Mouse (Mus musculus) hindbrain, embryonic 13.5 days (tissue): ENCODE results near the gene Aldh1l1. TPM values are rescaled to one million over a fixed set of nuclear protein-coding genes. Genes with fewer than 3 reads are reported as not detected.
A peak's percentile ranks its signal among the peaks of the same experiment; 100 is the strongest.

Experiments
- ATAC-seq: fragments of 200-750 bp; cut with Nextera tagmentation; 2 replicates; pipeline ENCODE4 v1.8.0; 2017; ENCODE audit warnings: moderate TSS enrichment; ENCODE audit not compliant: low FRiP score
- H3K27ac ChIP-seq: fragments of 300-500 bp; sonication (generic); 2 replicates; pipeline ENCODE4 v1.5.1; 2015; ENCODE audit warnings: inconsistent platforms, mild to moderate bottlenecking, moderate library complexity
- H3K27me3 ChIP-seq: fragments of 300-500 bp; sonication (generic); 2 replicates; pipeline ENCODE4 v1.6.1; 2015; ENCODE audit warnings: mild to moderate bottlenecking, inconsistent platforms
- H3K36me3 ChIP-seq: fragments of 300-500 bp; sonication (generic); 2 replicates; pipeline ENCODE4 v1.6.1; 2015; ENCODE audit warnings: mild to moderate bottlenecking, inconsistent platforms
- H3K4me1 ChIP-seq: fragments of 300-500 bp; sonication (generic); replicated peaks from 2 replicates; pipeline ENCODE4 v1.6.1; 2015; ENCODE audit warnings: inconsistent platforms
- H3K4me2 ChIP-seq: fragments of 300-500 bp; sonication (generic); 2 replicates; pipeline ENCODE4 v1.6.1; 2015; ENCODE audit warnings: inconsistent platforms, mild to moderate bottlenecking, moderate library complexity
- H3K4me3 ChIP-seq: fragments of 300-500 bp; sonication (generic); 2 replicates; pipeline ENCODE4 v1.5.1; 2015; ENCODE audit warnings: mild to moderate bottlenecking, inconsistent platforms
- H3K9ac ChIP-seq: fragments of 300-500 bp; sonication (generic); 2 replicates; pipeline ENCODE4 v1.6.1; 2015; ENCODE audit warnings: mild to moderate bottlenecking, inconsistent platforms
- H3K9me3 ChIP-seq: fragments of 300-500 bp; sonication (generic); 2 replicates; pipeline ENCODE4 v1.6.1; 2016; ENCODE audit warnings: inconsistent platforms
- WGBS: fragments of 180-500 bp; shearing (Covaris S2); methylation state at CpG from one replicate; pipeline ENCODE4 v1.1.7; 2015; 5-methylcytosine and 5-hydroxymethylcytosine counted together
- polyA plus RNA-seq: library from polyadenylated mRNA; unstranded; fragments of >200 nt; fragmentation: Nextera tagmentation; extraction: Ambion mirVana; gene quantifications from 2 replicates; pipeline ENCODE4 v1.2.1, GENCODE M21; 2015

The Aldh1l1 gene
- polyA plus RNA-seq, 1 experiment from 2014 or later = 44.8 TPM

GRCm38 (mm10) chr6:90540520-90540919 lies 54.3 kb downstream of the Aldh1l1 start:
- Histone ChIP-seq H3K27me3 (0 out of 2 replicates have a peak, but pooled peaks cover 3% of the 10 kb centered on the region), H3K4me2 (no peak overlapping the region), H3K27ac (peak overlapping the region; percentile 92), H3K9me3 (no peaks in the 10 kb centered on the region), H3K36me3 (no peaks in the 10 kb centered on the region), H3K4me1 (peaks cover 19% of the 10 kb centered on the region), H3K9ac (peak overlapping the region; percentile 29; the same call in 1 of the 2 replicates), H3K4me3 (no peak overlapping the region)
- ATAC-seq = no peak
- 81% methylated on average over 1 of the region's 1 CpGs for WGBS

GRCm38 (mm10) chr6:90541367-90541772 lies 55.1 kb downstream of the Aldh1l1 start:
- Histone ChIP-seq H3K4me3 (no peak overlapping the region), H3K27me3 (0 out of 2 replicates have a peak, but pooled peaks cover 3% of the 10 kb centered on the region), H3K4me1 (peaks cover 19% of the 10 kb centered on the region), H3K9ac (no peak overlapping the region), H3K36me3 (no peaks in the 10 kb centered on the region), H3K27ac (peak overlapping the region; percentile 92), H3K4me2 (no peak overlapping the region), H3K9me3 (no peaks in the 10 kb centered on the region)
- peak; percentile 87 for ATAC-seq
- 19% methylated on average over 5 of the region's 5 CpGs for WGBS

GRCm38 (mm10) chr6:90544433-90544832 lies 58.2 kb downstream of the Aldh1l1 start:
- no peak overlapping the region for H3K4me2 ChIP-seq
- H3K36me3 ChIP-seq = no peaks in the 10 kb centered on the region
- ATAC-seq = no peak
- 89% methylated on average over 2 of the region's 2 CpGs for WGBS
- no peaks in the 10 kb centered on the region for H3K9me3 ChIP-seq
- no peak overlapping the region for H3K27ac ChIP-seq
- no peak overlapping the region for H3K9ac ChIP-seq
- no peaks in the 10 kb centered on the region for H3K27me3 ChIP-seq
- H3K4me3 ChIP-seq = no peak overlapping the region
- peaks cover 19% of the 10 kb centered on the region for H3K4me1 ChIP-seq

GRCm38 (mm10) chr6:90546274-90546673 lies 60.0 kb downstream of the Aldh1l1 start:
- Histone ChIP-seq H3K27ac (no peak overlapping the region), H3K36me3 (no peaks in the 10 kb centered on the region), H3K9me3 (no peaks in the 10 kb centered on the region), H3K4me3 (no peak overlapping the region), H3K27me3 (0 out of 2 replicates have a peak, but pooled peaks cover under 1% of the 10 kb centered on the region), H3K9ac (no peak overlapping the region), H3K4me2 (no peak overlapping the region), H3K4me1 (peaks cover 24% of the 10 kb centered on the region)
- WGBS = 82% methylated on average over 3 of the region's 3 CpGs
- ATAC-seq = no peak

- WGBS = 82% methylated on average over 3 of the region's 3 CpGs
Measured at GRCm38 (mm10) chr6:90547041-90547440, 60.8 kb downstream of the Aldh1l1 start.

GRCm38 (mm10) chr6:90550161-90550912 lies 64.1 kb downstream of the Aldh1l1 start:
- Histone ChIP-seq H3K4me1 (peaks cover 14% of the 10 kb centered on the region), H3K36me3 (no peaks in the 10 kb centered on the region), H3K4me3 (peak overlapping the region; percentile 30), H3K27me3 (0 out of 2 replicates have a peak, but pooled peaks cover 5% of the 10 kb centered on the region), H3K27ac (no peak overlapping the region), H3K9me3 (no peaks in the 10 kb centered on the region), H3K9ac (peak overlapping the region; percentile 51; the same call in 1 of the 2 replicates), H3K4me2 (peak overlapping the region; percentile 44)
- ATAC-seq = peak; percentile 84
- WGBS = 15% methylated on average over 25 of the region's 25 CpGs

More at GRCm38 (mm10) chr6:90547041-90547440, 60.8 kb downstream of the Aldh1l1 start:
- ATAC-seq = no peak
- no peak overlapping the region for H3K27ac ChIP-seq
- no peak overlapping the region for H3K9ac ChIP-seq
- no peaks in the 10 kb centered on the region for H3K36me3 ChIP-seq
- 0 out of 2 replicates have a peak, but pooled peaks cover 5% of the 10 kb centered on the region for H3K27me3 ChIP-seq
- no peak overlapping the region for H3K4me2 ChIP-seq
- no peaks in the 10 kb centered on the region for H3K9me3 ChIP-seq
- peaks cover 18% of the 10 kb centered on the region for H3K4me1 ChIP-seq
- H3K4me3 ChIP-seq = no peak overlapping the region

GRCm38 (mm10) chr6:90551251-90551650 lies 65.0 kb downstream of the Aldh1l1 start:
- peak overlapping the region; percentile 30 for H3K4me3 ChIP-seq
- 0 out of 2 replicates have a peak, but pooled peaks cover 5% of the 10 kb centered on the region for H3K27me3 ChIP-seq
- no peaks in the 10 kb centered on the region for H3K9me3 ChIP-seq
- ATAC-seq = no peak
- peak overlapping the region; percentile 51 for H3K9ac ChIP-seq
- H3K36me3 ChIP-seq = no peaks in the 10 kb centered on the region
- H3K4me1 ChIP-seq = peaks cover 14% of the 10 kb centered on the region
- peak overlapping the region; percentile 44 for H3K4me2 ChIP-seq
- H3K27ac ChIP-seq = no peak overlapping the region

GRCm38 (mm10) chr6:90553197-90553596 lies 67.0 kb downstream of the Aldh1l1 start:
- Histone ChIP-seq H3K4me2 (0 out of 2 replicates have a peak overlapping the region, but pooled peaks have one; percentile 17), H3K27ac (no peak overlapping the region), H3K27me3 (0 out of 2 replicates have a peak, but pooled peaks cover 5% of the 10 kb centered on the region)

GRCm38 (mm10) chr6:90553682-90554081 lies 67.5 kb downstream of the Aldh1l1 start:
- no peaks in the 10 kb centered on the region for H3K9me3 ChIP-seq
- H3K9ac ChIP-seq = no peak overlapping the region
- 0 out of 2 replicates have a peak overlapping the region, but pooled peaks have one; percentile 0 for H3K4me2 ChIP-seq
- H3K36me3 ChIP-seq = no peaks in the 10 kb centered on the region
- WGBS = 89% methylated on average over 5 of the region's 5 CpGs
- H3K4me1 ChIP-seq = peaks cover 14% of the 10 kb centered on the region
- no peak for ATAC-seq
- H3K4me3 ChIP-seq = no peak overlapping the region
- H3K27me3 ChIP-seq = 0 out of 2 replicates have a peak, but pooled peaks cover 5% of the 10 kb centered on the region
- H3K27ac ChIP-seq = no peak overlapping the region

More at GRCm38 (mm10) chr6:90553197-90553596, 67.0 kb downstream of the Aldh1l1 start:
- Histone ChIP-seq H3K4me1 (peaks cover 14% of the 10 kb centered on the region), H3K9ac (no peak overlapping the region), H3K36me3 (no peaks in the 10 kb centered on the region), H3K4me3 (no peak overlapping the region), H3K9me3 (no peaks in the 10 kb centered on the region)
- ATAC-seq = no peak

- no peak overlapping the region for H3K4me3 ChIP-seq
- peaks cover 13% of the 10 kb centered on the region for H3K4me1 ChIP-seq
- 0 out of 2 replicates have a peak, but pooled peaks cover 3% of the 10 kb centered on the region for H3K36me3 ChIP-seq
- H3K9ac ChIP-seq = no peak overlapping the region
- WGBS = 80% methylated on average over 2 of the region's 2 CpGs
- ATAC-seq = no peak
- H3K4me2 ChIP-seq = no peak overlapping the region
- 0 out of 2 replicates have a peak, but pooled peaks cover under 1% of the 10 kb centered on the region for H3K27me3 ChIP-seq
- 0 out of 2 replicates have a peak overlapping the region, but pooled peaks have one; percentile 30 for H3K27ac ChIP-seq
- H3K9me3 ChIP-seq = no peaks in the 10 kb centered on the region
Measured at GRCm38 (mm10) chr6:90556534-90557058, 70.4 kb downstream of the Aldh1l1 start.

GRCm38 (mm10) chr6:90557077-90557476 lies 70.8 kb downstream of the Aldh1l1 start:
- H3K4me3 ChIP-seq = no peak overlapping the region
- no peaks in the 10 kb centered on the region for H3K27me3 ChIP-seq
- no peaks in the 10 kb centered on the region for H3K9me3 ChIP-seq
- 91% methylated on average over 7 of the region's 7 CpGs for WGBS
- no peak for ATAC-seq
- no peak overlapping the region for H3K27ac ChIP-seq
- H3K4me1 ChIP-seq = peaks cover 17% of the 10 kb centered on the region
- H3K36me3 ChIP-seq = 0 out of 2 replicates have a peak, but pooled peaks cover 3% of the 10 kb centered on the region
- H3K4me2 ChIP-seq = no peak overlapping the region
- no peak overlapping the region for H3K9ac ChIP-seq
